Mouse (Mus musculus): ENCODE data around the gene Cacnb3. TPM values are rescaled to one million over a fixed set of nuclear protein-coding genes. Genes with fewer than 3 reads are reported as not detected.

The Cacnb3 gene
- polyA plus RNA-seq, 1 experiment from 2014 or later: 86.2 TPM

GRCm38 (mm10) chr15:98612229-98612628, 18.4 kb upstream of the Cacnb3 start:
- 99% methylated on average over 3 of the region's 3 CpGs for WGBS
- Histone ChIP-seq H3K4me2 (replicated peaks) (no peak overlapping the region), H3K4me3 (no peak overlapping the region), H3K9ac (replicated peaks) (no peak overlapping the region), H3K4me1 (peaks cover 27% of the 10 kb centered on the region), H3K36me3 (no peaks in the 10 kb centered on the region), H3K27ac (replicated peaks) (no peak overlapping the region), H3K9me3 (no peaks in the 10 kb centered on the region), H3K27me3 (peaks cover 14% of the 10 kb centered on the region; the same call in 1 of the 2 replicates)
- no peak for ATAC-seq (ENCODE audit: low FRiP score, low read depth)

- Histone ChIP-seq H3K4me3 (no peak overlapping the region), H3K36me3 (no peaks in the 10 kb centered on the region), H3K4me1 (peaks cover 12% of the 10 kb centered on the region), H3K27me3 (peaks cover 27% of the 10 kb centered on the region), H3K27ac (replicated peaks) (peak overlapping the region; percentile 2; the same call in 1 of the 2 replicates), H3K4me2 (replicated peaks) (no peak overlapping the region), H3K9ac (replicated peaks) (no peak overlapping the region), H3K9me3 (no peaks in the 10 kb centered on the region)
- ATAC-seq (ENCODE audit: low FRiP score, low read depth): no peak
- WGBS: 58% methylated on average over 9 of the region's 9 CpGs
These were observed 16.1 kb upstream of the Cacnb3 start for GRCm38 (mm10) chr15:98614551-98614950.

- WGBS: 49% methylated on average over 6 of the region's 6 CpGs
- no peaks in the 10 kb centered on the region for H3K36me3 ChIP-seq
- H3K4me1 ChIP-seq: peaks cover 10% of the 10 kb centered on the region
- H3K4me3 ChIP-seq: no peak overlapping the region
- no peak for ATAC-seq (ENCODE audit: low FRiP score, low read depth)
- 0 out of 2 replicates have a peak overlapping the region, but pooled peaks have one; percentile 2 for H3K27ac ChIP-seq (replicated peaks)
- no peak overlapping the region for H3K9ac ChIP-seq (replicated peaks)
- peaks cover 27% of the 10 kb centered on the region for H3K27me3 ChIP-seq
- no peaks in the 10 kb centered on the region for H3K9me3 ChIP-seq
- H3K4me2 ChIP-seq (replicated peaks): no peak overlapping the region
These were observed 15.7 kb upstream of the Cacnb3 start for GRCm38 (mm10) chr15:98614971-98615370.

GRCm38 (mm10) chr15:98615751-98616150, 14.9 kb upstream of the Cacnb3 start:
- Histone ChIP-seq H3K27me3 (peaks cover 27% of the 10 kb centered on the region), H3K4me2 (replicated peaks) (no peak overlapping the region), H3K4me1 (0 out of 2 replicates have a peak, but pooled peaks cover 6% of the 10 kb centered on the region), H3K9ac (replicated peaks) (no peak overlapping the region), H3K9me3 (no peaks in the 10 kb centered on the region), H3K27ac (replicated peaks) (no peak overlapping the region), H3K4me3 (no peak overlapping the region), H3K36me3 (no peaks in the 10 kb centered on the region)
- 75% methylated on average over 6 of the region's 6 CpGs for WGBS
- no peak for ATAC-seq (ENCODE audit: low FRiP score, low read depth)

- no peak for ATAC-seq (ENCODE audit: low FRiP score, low read depth)
- no peak overlapping the region for H3K4me3 ChIP-seq
These were observed 14.1 kb upstream of the Cacnb3 start for GRCm38 (mm10) chr15:98616362-98617175.

GRCm38 (mm10) chr15:98617176-98617537, 13.5 kb upstream of the Cacnb3 start:
- WGBS: 2% methylated on average over 12 of the region's 12 CpGs
- H3K9ac ChIP-seq (replicated peaks): no peak overlapping the region
- H3K36me3 ChIP-seq: no peaks in the 10 kb centered on the region
- ATAC-seq (ENCODE audit: low FRiP score, low read depth): no peak
- no peak overlapping the region for H3K27ac ChIP-seq (replicated peaks)
- 0 out of 2 replicates have a peak overlapping the region, but pooled peaks have one; percentile 13 for H3K4me2 ChIP-seq (replicated peaks)
- peaks cover 6% of the 10 kb centered on the region; the same call in 1 of the 2 replicates for H3K4me1 ChIP-seq
- no peak overlapping the region for H3K4me3 ChIP-seq
- H3K9me3 ChIP-seq: no peaks in the 10 kb centered on the region
- H3K27me3 ChIP-seq: peaks cover 32% of the 10 kb centered on the region

More at GRCm38 (mm10) chr15:98616362-98617175, 14.1 kb upstream of the Cacnb3 start:
- WGBS: 45% methylated on average over 20 of the region's 20 CpGs
- no peak overlapping the region for H3K9ac ChIP-seq (replicated peaks)
- 0 out of 2 replicates have a peak, but pooled peaks cover 6% of the 10 kb centered on the region for H3K4me1 ChIP-seq
- H3K27ac ChIP-seq (replicated peaks): no peak overlapping the region
- no peaks in the 10 kb centered on the region for H3K9me3 ChIP-seq
- H3K27me3 ChIP-seq: peaks cover 30% of the 10 kb centered on the region
- H3K4me2 ChIP-seq (replicated peaks): 0 out of 2 replicates have a peak overlapping the region, but pooled peaks have one; percentile 13
- H3K36me3 ChIP-seq: no peaks in the 10 kb centered on the region

- H3K9ac ChIP-seq (replicated peaks): no peak overlapping the region
- no peak for ATAC-seq (ENCODE audit: low FRiP score, low read depth)
These were observed 8.4 kb upstream of the Cacnb3 start for GRCm38 (mm10) chr15:98622199-98622598.

GRCm38 (mm10) chr15:98622721-98623120, 7.9 kb upstream of the Cacnb3 start:
- peaks cover 10% of the 10 kb centered on the region for H3K4me1 ChIP-seq
- no peak overlapping the region for H3K4me3 ChIP-seq
- H3K27me3 ChIP-seq: peaks cover 37% of the 10 kb centered on the region
- no peak overlapping the region for H3K4me2 ChIP-seq (replicated peaks)
- H3K27ac ChIP-seq (replicated peaks): no peak overlapping the region
- WGBS: 18% methylated on average over 6 of the region's 6 CpGs
- H3K36me3 ChIP-seq: no peaks in the 10 kb centered on the region
- ATAC-seq (ENCODE audit: low FRiP score, low read depth): no peak
- no peaks in the 10 kb centered on the region for H3K9me3 ChIP-seq
- no peak overlapping the region for H3K9ac ChIP-seq (replicated peaks)

More at GRCm38 (mm10) chr15:98622199-98622598, 8.4 kb upstream of the Cacnb3 start:
- Histone ChIP-seq H3K4me1 (peaks cover 10% of the 10 kb centered on the region), H3K4me3 (no peak overlapping the region), H3K9me3 (no peaks in the 10 kb centered on the region), H3K27me3 (peaks cover 37% of the 10 kb centered on the region), H3K4me2 (replicated peaks) (no peak overlapping the region), H3K27ac (replicated peaks) (no peak overlapping the region), H3K36me3 (no peaks in the 10 kb centered on the region)
- 9% methylated on average over 7 of the region's 7 CpGs for WGBS

- no peak for ATAC-seq (ENCODE audit: low FRiP score, low read depth)
- Histone ChIP-seq H3K36me3 (no peaks in the 10 kb centered on the region), H3K4me2 (replicated peaks) (no peak overlapping the region), H3K27ac (replicated peaks) (no peak overlapping the region), H3K4me3 (no peak overlapping the region), H3K9me3 (no peaks in the 10 kb centered on the region), H3K27me3 (peaks cover 37% of the 10 kb centered on the region), H3K4me1 (peaks cover 12% of the 10 kb centered on the region), H3K9ac (replicated peaks) (no peak overlapping the region)
- WGBS: 61% methylated on average over 5 of the region's 5 CpGs
These were observed 7.2 kb upstream of the Cacnb3 start for GRCm38 (mm10) chr15:98623361-98623821.

- WGBS: 21% methylated on average over 8 of the region's 8 CpGs
- H3K27me3 ChIP-seq: peaks cover 54% of the 10 kb centered on the region
- H3K4me3 ChIP-seq: no peak overlapping the region
- H3K27ac ChIP-seq (replicated peaks): no peak overlapping the region
- 0 out of 2 replicates have a peak overlapping the region, but pooled peaks have one; percentile 5 for H3K4me2 ChIP-seq (replicated peaks)
- H3K9ac ChIP-seq (replicated peaks): no peak overlapping the region
- no peaks in the 10 kb centered on the region for H3K36me3 ChIP-seq
- ATAC-seq (ENCODE audit: low FRiP score, low read depth): no peak
- H3K4me1 ChIP-seq: peaks cover 23% of the 10 kb centered on the region
- no peaks in the 10 kb centered on the region for H3K9me3 ChIP-seq
These were observed 4.6 kb upstream of the Cacnb3 start for GRCm38 (mm10) chr15:98626078-98626477.

- no peak overlapping the region for H3K4me3 ChIP-seq
- peaks cover 56% of the 10 kb centered on the region for H3K27me3 ChIP-seq
- H3K4me1 ChIP-seq: peaks cover 29% of the 10 kb centered on the region
- H3K36me3 ChIP-seq: no peaks in the 10 kb centered on the region
- no peak overlapping the region for H3K4me2 ChIP-seq (replicated peaks)
- no peak for ATAC-seq (ENCODE audit: low FRiP score, low read depth)
- WGBS: 81% methylated on average over 7 of the region's 7 CpGs
- no peaks in the 10 kb centered on the region for H3K9me3 ChIP-seq
- no peak overlapping the region for H3K9ac ChIP-seq (replicated peaks)
- H3K27ac ChIP-seq (replicated peaks): no peak overlapping the region
These were observed 4.0 kb upstream of the Cacnb3 start for GRCm38 (mm10) chr15:98626487-98627212.
